Mouse (Mus musculus): ENCODE measurements around the gene Hoxb4. TPM values are rescaled to one million over a fixed set of nuclear protein-coding genes. Genes with fewer than 3 reads are reported as not detected.

The Hoxb4 gene
- polyA plus RNA-seq, 1 experiment from 2014 or later: 5.0 TPM

GRCm38 (mm10) chr11:96332618-96333032, 14.6 kb downstream of the Hoxb4 start:
- Histone ChIP-seq H3K4me1 (peaks cover 95% of the 10 kb centered on the region), H3K36me3 (no peaks in the 10 kb centered on the region), H3K4me3 (replicated peaks) (peak overlapping the region; percentile 60), H3K4me2 (peak overlapping the region; percentile 87), H3K9ac (replicated peaks) (peak overlapping the region; percentile 78), H3K9me3 (replicated peaks) (no peaks in the 10 kb centered on the region), H3K27me3 (replicated peaks) (no peaks in the 10 kb centered on the region), H3K27ac (replicated peaks) (peak overlapping the region; percentile 99)
- 2% methylated on average over 35 of the region's 35 CpGs for WGBS
- ATAC-seq (ENCODE audit: low FRiP score): no peak

DNA sequence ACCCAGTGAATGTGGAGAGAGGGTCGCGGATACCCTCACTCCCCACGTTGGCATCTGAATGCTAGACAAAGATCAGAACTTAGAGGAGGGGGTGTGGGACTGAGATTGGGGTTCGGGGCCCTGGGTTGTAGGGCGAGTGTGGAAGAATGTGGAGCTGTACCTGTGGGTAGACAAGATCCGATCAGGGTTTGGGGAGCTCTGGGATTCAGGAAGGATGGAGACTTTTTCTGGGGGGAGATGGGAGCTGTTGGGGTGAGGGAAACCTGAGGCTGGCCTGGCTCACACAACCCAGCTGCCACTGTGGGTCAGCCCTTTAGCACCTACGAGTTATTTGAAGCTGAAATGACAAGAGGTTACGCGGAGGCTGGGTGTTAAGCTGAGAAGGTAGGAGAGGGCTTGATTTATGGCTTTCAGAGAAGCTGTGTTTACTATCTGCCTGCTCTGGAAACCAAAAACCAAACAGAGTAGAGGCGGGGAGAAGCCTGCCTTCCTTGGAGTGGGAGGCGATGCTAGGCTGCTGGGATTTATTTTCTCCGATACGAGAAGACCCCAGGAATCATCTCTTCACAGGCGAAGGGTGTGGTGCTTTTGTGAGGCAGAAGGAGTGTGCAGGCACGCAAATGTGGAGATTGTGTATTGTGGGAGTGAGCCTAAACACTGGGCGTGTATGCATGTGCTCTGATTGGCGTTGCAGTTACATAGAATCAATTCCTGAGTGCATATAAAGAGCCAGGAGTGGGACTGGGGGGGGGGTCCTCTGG, 15.4 kb downstream of the Hoxb4 start:
- Histone ChIP-seq H3K27ac (replicated peaks) (peak overlapping the region; percentile 99), H3K9ac (replicated peaks) (peak overlapping the region; percentile 78), H3K4me2 (peak overlapping the region; percentile 87), H3K4me3 (replicated peaks) (peak overlapping the region; percentile 60), H3K9me3 (replicated peaks) (no peaks in the 10 kb centered on the region), H3K27me3 (replicated peaks) (no peaks in the 10 kb centered on the region), H3K4me1 (peaks cover 97% of the 10 kb centered on the region), H3K36me3 (no peaks in the 10 kb centered on the region)
- peak; percentile 18; the same call in 1 of the 2 replicates for ATAC-seq (ENCODE audit: low FRiP score)
- 5% methylated on average over 17 of the region's 17 CpGs for WGBS

DNA sequence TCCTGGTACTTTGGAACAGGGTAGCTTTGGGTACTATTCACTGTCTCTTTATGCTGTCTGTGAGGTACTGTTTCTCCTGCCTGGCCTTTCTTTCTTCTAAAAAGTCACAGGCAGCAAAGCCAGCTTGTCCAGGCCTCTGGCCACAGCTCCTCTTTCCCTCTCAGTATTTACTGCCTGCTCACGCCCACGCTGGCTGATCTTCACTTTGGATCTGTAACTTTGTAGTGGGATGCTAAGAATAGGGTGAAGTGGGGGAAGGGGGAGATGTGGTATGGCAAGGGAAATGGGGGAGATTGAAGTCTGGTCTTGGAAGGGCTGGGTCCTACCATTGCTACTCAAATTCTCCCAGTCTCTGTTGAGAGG, 15.9 kb downstream of the Hoxb4 start:
- Histone ChIP-seq H3K27ac (replicated peaks) (peak overlapping the region; percentile 99), H3K4me1 (peaks cover 99% of the 10 kb centered on the region)

GRCm38 (mm10) chr11:96334998-96335397, 16.9 kb downstream of the Hoxb4 start:
- ATAC-seq (ENCODE audit: low FRiP score): no peak
- peak overlapping the region; percentile 78; the same call in 1 of the 2 replicates for H3K9ac ChIP-seq (replicated peaks)
- H3K4me2 ChIP-seq: peak overlapping the region; percentile 87
- H3K36me3 ChIP-seq: no peaks in the 10 kb centered on the region
- peak overlapping the region; percentile 99 for H3K27ac ChIP-seq (replicated peaks)
- H3K9me3 ChIP-seq (replicated peaks): no peaks in the 10 kb centered on the region
- 12% methylated on average over 3 of the region's 3 CpGs for WGBS
- H3K4me1 ChIP-seq: peaks cover 100% of the 10 kb centered on the region
- peak overlapping the region; percentile 60 for H3K4me3 ChIP-seq (replicated peaks)
- no peaks in the 10 kb centered on the region for H3K27me3 ChIP-seq (replicated peaks)

More for the DNA sequence above, 15.9 kb downstream of the Hoxb4 start:
- H3K4me2 ChIP-seq: peak overlapping the region; percentile 87
- WGBS: 6% methylated on average over 2 of the region's 2 CpGs
- H3K4me3 ChIP-seq (replicated peaks): peak overlapping the region; percentile 60
- ATAC-seq (ENCODE audit: low FRiP score): no peak
- H3K27me3 ChIP-seq (replicated peaks): no peaks in the 10 kb centered on the region
- H3K36me3 ChIP-seq: no peaks in the 10 kb centered on the region
- H3K9ac ChIP-seq (replicated peaks): peak overlapping the region; percentile 78
- no peaks in the 10 kb centered on the region for H3K9me3 ChIP-seq (replicated peaks)

- Histone ChIP-seq H3K4me3 (replicated peaks) (peak overlapping the region; percentile 19), H3K9me3 (replicated peaks) (no peaks in the 10 kb centered on the region), H3K4me1 (peaks cover 95% of the 10 kb centered on the region), H3K4me2 (peak overlapping the region; percentile 87), H3K36me3 (no peaks in the 10 kb centered on the region), H3K27ac (replicated peaks) (peak overlapping the region; percentile 99), H3K9ac (replicated peaks) (peak overlapping the region; percentile 66), H3K27me3 (replicated peaks) (no peaks in the 10 kb centered on the region)
- 10% methylated on average over 2 of the region's 2 CpGs for WGBS
- ATAC-seq (ENCODE audit: low FRiP score): no peak
Observed at GRCm38 (mm10) chr11:96336597-96336996, 18.5 kb downstream of the Hoxb4 start.

DNA sequence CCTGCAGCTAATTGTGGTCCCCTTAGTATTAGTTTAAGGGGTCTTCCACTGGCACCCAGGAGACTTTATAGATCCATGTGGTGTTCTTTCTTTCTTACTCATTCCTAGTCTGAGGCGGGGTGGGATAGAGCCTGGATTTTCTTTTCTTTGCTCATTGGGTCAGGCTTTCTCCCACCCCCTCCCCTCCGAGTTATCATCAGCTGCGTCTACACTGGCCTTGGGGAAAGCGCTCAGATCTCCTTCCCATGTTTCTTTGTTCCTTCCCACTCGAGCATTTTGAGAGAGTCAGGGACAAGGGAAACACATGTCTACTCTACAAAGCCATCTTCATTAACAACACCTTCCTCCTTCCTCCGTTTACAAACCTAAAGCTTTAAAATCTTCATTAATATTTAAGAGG, 19.0 kb downstream of the Hoxb4 start:
- Histone ChIP-seq H3K27ac (replicated peaks) (peak overlapping the region; percentile 99), H3K9ac (replicated peaks) (peak overlapping the region; percentile 66), H3K27me3 (replicated peaks) (no peaks in the 10 kb centered on the region), H3K36me3 (no peaks in the 10 kb centered on the region), H3K4me1 (peaks cover 95% of the 10 kb centered on the region), H3K4me3 (replicated peaks) (peak overlapping the region; percentile 19), H3K9me3 (replicated peaks) (no peaks in the 10 kb centered on the region), H3K4me2 (peak overlapping the region; percentile 87)
- ATAC-seq (ENCODE audit: low FRiP score): no peak
- 7% methylated on average over 6 of the region's 6 CpGs for WGBS

- H3K27me3 ChIP-seq (replicated peaks): no peaks in the 10 kb centered on the region
- 11% methylated on average over 7 of the region's 7 CpGs for WGBS
- H3K9ac ChIP-seq (replicated peaks): peak overlapping the region; percentile 66
- no peaks in the 10 kb centered on the region for H3K9me3 ChIP-seq (replicated peaks)
- H3K4me2 ChIP-seq: peak overlapping the region; percentile 87
- ATAC-seq (ENCODE audit: low FRiP score): no peak
- H3K4me3 ChIP-seq (replicated peaks): peak overlapping the region; percentile 44
- no peaks in the 10 kb centered on the region for H3K36me3 ChIP-seq
- H3K4me1 ChIP-seq: peaks cover 95% of the 10 kb centered on the region
- H3K27ac ChIP-seq (replicated peaks): peak overlapping the region; percentile 99
Observed at GRCm38 (mm10) chr11:96338957-96339855, 21.1 kb downstream of the Hoxb4 start.

- Histone ChIP-seq H3K9ac (replicated peaks) (peak overlapping the region; percentile 66), H3K27ac (replicated peaks) (peak overlapping the region; percentile 99), H3K4me3 (replicated peaks) (peak overlapping the region; percentile 44), H3K36me3 (no peaks in the 10 kb centered on the region), H3K4me2 (peak overlapping the region; percentile 87), H3K9me3 (replicated peaks) (no peaks in the 10 kb centered on the region), H3K4me1 (peaks cover 95% of the 10 kb centered on the region), H3K27me3 (replicated peaks) (no peaks in the 10 kb centered on the region)
- WGBS: under 1% methylated on average over 36 of the region's 36 CpGs
- ATAC-seq (ENCODE audit: low FRiP score): peak; percentile 65
Observed at GRCm38 (mm10) chr11:96340698-96341365, 22.8 kb downstream of the Hoxb4 start.

GRCm38 (mm10) chr11:96341701-96342575, 23.9 kb downstream of the Hoxb4 start:
- Histone ChIP-seq H3K9me3 (replicated peaks) (no peaks in the 10 kb centered on the region), H3K36me3 (no peaks in the 10 kb centered on the region), H3K9ac (replicated peaks) (peak overlapping the region; percentile 66), H3K27ac (replicated peaks) (peak overlapping the region; percentile 99), H3K4me3 (replicated peaks) (peak overlapping the region; percentile 44), H3K27me3 (replicated peaks) (no peaks in the 10 kb centered on the region), H3K4me1 (peaks cover 95% of the 10 kb centered on the region), H3K4me2 (peak overlapping the region; percentile 87)
- no peak for ATAC-seq (ENCODE audit: low FRiP score)
- 2% methylated on average over 40 of the region's 40 CpGs for WGBS

- Histone ChIP-seq H3K4me2 (peak overlapping the region; percentile 87), H3K36me3 (no peaks in the 10 kb centered on the region), H3K9me3 (replicated peaks) (no peaks in the 10 kb centered on the region), H3K4me1 (peaks cover 93% of the 10 kb centered on the region), H3K9ac (replicated peaks) (peak overlapping the region; percentile 66), H3K27me3 (replicated peaks) (no peaks in the 10 kb centered on the region), H3K27ac (replicated peaks) (peak overlapping the region; percentile 99), H3K4me3 (replicated peaks) (peak overlapping the region; percentile 44)
- WGBS: 4% methylated on average over 4 of the region's 4 CpGs
- ATAC-seq (ENCODE audit: low FRiP score): no peak
Observed at GRCm38 (mm10) chr11:96342576-96342930, 24.5 kb downstream of the Hoxb4 start.

Measured in neural tube, embryonic 15.5 days (tissue).